Mouse (Mus musculus) hindbrain, embryonic 10.5 days (tissue): Measurements from ENCODE around the gene Gm3248. TPM values are rescaled to one million over a fixed set of nuclear protein-coding genes. Genes with fewer than 3 reads are reported as not detected.
"Not testable (repeated sequence)": the region's sequence is repeated elsewhere in the genome, so short reads cannot be mapped to it uniquely, and the experiment has no call there.

Experiments used
- DNase-seq: peaks from one replicate; pipeline ENCODE4 v3.0.0-alpha.2; 2017; ENCODE audit warnings: low spot score
- H3K27ac ChIP-seq: fragments of 300-500 bp; sonication (generic); 2 replicates; pipeline ENCODE4 v1.5.1; 2016; ENCODE audit warnings: mild to moderate bottlenecking, moderate library complexity
- H3K27me3 ChIP-seq: fragments of 300-500 bp; sonication (generic); 2 replicates; pipeline ENCODE4 v1.6.1; 2016; ENCODE audit warnings: mild to moderate bottlenecking; ENCODE audit not compliant: poor library complexity, insufficient read depth, severe bottlenecking
- H3K36me3 ChIP-seq: fragments of 300-500 bp; sonication (generic); 2 replicates; pipeline ENCODE4 v1.6.1; 2016; ENCODE audit warnings: mild to moderate bottlenecking, moderate library complexity
- H3K4me1 ChIP-seq: fragments of 300-500 bp; sonication (generic); replicated peaks from 2 replicates; pipeline ENCODE4 v1.6.1; 2016; ENCODE audit warnings: mild to moderate bottlenecking
- H3K4me3 ChIP-seq: fragments of 300-500 bp; sonication (generic); 2 replicates; pipeline ENCODE4 v1.5.1; 2016; ENCODE audit warnings: mild to moderate bottlenecking, moderate library complexity
- H3K9me3 ChIP-seq: fragments of 300-500 bp; sonication (generic); 2 replicates; pipeline ENCODE4 v1.6.1; 2016; ENCODE audit warnings: mild to moderate bottlenecking, moderate library complexity
- WGBS: fragments of 180-500 bp; shearing (Covaris S2); methylation state at CpG from one replicate; pipeline ENCODE4 v1.1.7; 2016; 5-methylcytosine and 5-hydroxymethylcytosine counted together
- polyA plus RNA-seq: library from polyadenylated mRNA; unstranded; fragments of >200 nt; fragmentation: Nextera tagmentation; extraction: Ambion mirVana; gene quantifications from 2 replicates; pipeline ENCODE4 v1.2.1, GENCODE M21; 2016

The Gm3248 gene
- 0.32 and 0.59 TPM in 2 replicates for polyA plus RNA-seq

- Histone ChIP-seq H3K4me3 (peak within 1 kb of the TSS; percentile 59), H3K27ac (peak within 1 kb of the TSS; percentile 73)
- not testable (repeated sequence) for H3K4me1 ChIP-seq, H3K36me3 ChIP-seq, H3K27me3 ChIP-seq, H3K9me3 ChIP-seq
- WGBS, result 0% methylated on average over 22 of the region's 23 CpGs
- DNase-seq, result peak; percentile 44
These were observed at the start of gene Gm3248 for GRCm38 (mm10) chr14:5961635-5962034. Gene Gm3248, minus strand, starts transcription at chr14:5961745.

GRCm38 (mm10) chr14:5987136-5987535 lies 25.6 kb upstream of the Gm3248 start:
- 81% methylated on average over 7 of the region's 7 CpGs for WGBS
- H3K4me3 ChIP-seq, H3K4me1 ChIP-seq, H3K36me3 ChIP-seq, H3K27ac ChIP-seq, H3K9me3 ChIP-seq, H3K27me3 ChIP-seq, DNase-seq: not testable (repeated sequence)

GRCm38 (mm10) chr14:5979037-5979436 lies 17.5 kb upstream of the Gm3248 start, which contains the start of gene Gm3453:
Gene Gm3453, minus strand, starts transcription at chr14:5979137.
- DNase-seq, result not testable (repeated sequence)
- WGBS, result 68% methylated on average over 2 of the region's 2 CpGs

DNA sequence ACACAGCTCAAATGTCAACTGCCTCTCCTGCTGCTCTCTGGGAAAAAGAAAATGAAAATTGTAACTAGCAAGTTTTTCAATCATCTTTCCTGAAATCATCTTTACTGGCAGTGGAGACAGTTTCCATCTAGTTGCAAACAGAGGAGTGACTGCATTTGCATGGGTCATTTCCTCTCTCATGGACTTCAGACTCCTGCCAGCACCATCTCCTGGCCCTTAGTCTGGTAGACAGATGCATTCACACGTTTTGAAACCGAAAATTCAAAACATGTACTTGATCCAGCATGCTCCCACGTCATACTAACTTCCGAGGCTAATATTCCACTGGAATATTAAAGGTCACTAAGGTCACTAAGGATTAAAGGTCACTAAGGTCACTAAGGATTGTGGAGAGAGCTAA lies 896 bp upstream of the Gm3248 start:
- H3K4me3 ChIP-seq, H3K4me1 ChIP-seq, H3K27me3 ChIP-seq, H3K27ac ChIP-seq, DNase-seq, H3K36me3 ChIP-seq, H3K9me3 ChIP-seq: not testable (repeated sequence)
- WGBS, result 19% methylated on average over 4 of the region's 4 CpGs

More at GRCm38 (mm10) chr14:5979037-5979436, 17.5 kb upstream of the Gm3248 start, which contains the start of gene Gm3453:
- H3K4me3 ChIP-seq, H3K27ac ChIP-seq, H3K4me1 ChIP-seq, H3K36me3 ChIP-seq, H3K9me3 ChIP-seq, H3K27me3 ChIP-seq: not testable (repeated sequence)

DNA sequence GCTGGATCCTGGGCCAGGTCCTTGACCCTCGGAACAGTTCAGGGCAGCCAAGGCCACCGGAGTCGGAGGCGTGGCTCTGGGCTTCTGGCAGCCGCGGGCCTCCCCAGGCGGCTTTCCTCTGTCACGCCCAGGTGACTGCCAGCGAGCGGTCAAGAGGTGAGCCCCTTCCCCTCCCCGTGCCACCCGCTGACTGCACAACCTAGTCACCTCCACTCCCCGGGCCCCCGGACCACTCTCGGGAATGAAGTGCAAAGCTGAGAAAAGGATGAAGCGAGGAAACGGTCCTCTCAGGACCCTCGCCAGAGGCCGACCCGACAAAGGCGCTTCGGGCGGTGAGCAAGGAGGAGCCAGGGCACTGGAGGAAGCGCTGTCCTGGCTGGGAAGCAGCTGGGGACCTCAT lies 443 bp downstream of the Gm3248 start:
- not testable (repeated sequence) for H3K27me3 ChIP-seq, H3K9me3 ChIP-seq, H3K36me3 ChIP-seq, H3K4me1 ChIP-seq
- peak overlapping the region; percentile 73 for H3K27ac ChIP-seq
- DNase-seq, result peak; percentile 49
- peak overlapping the region; percentile 59 for H3K4me3 ChIP-seq
- under 1% methylated on average over 24 of the region's 24 CpGs for WGBS

- DNase-seq, H3K27ac ChIP-seq, H3K4me1 ChIP-seq, H3K36me3 ChIP-seq, H3K4me3 ChIP-seq, H3K9me3 ChIP-seq, H3K27me3 ChIP-seq: not testable (repeated sequence)
- WGBS, result 14% methylated on average over 7 of the region's 10 CpGs
These were observed 1.1 kb downstream of the Gm3248 start for GRCm38 (mm10) chr14:5960479-5960878.

- H3K4me1 ChIP-seq, H3K27me3 ChIP-seq, DNase-seq, H3K27ac ChIP-seq, H3K36me3 ChIP-seq, H3K4me3 ChIP-seq, H3K9me3 ChIP-seq: not testable (repeated sequence)
- 82% methylated on average over 7 of the region's 7 CpGs for WGBS
These were observed 38.3 kb downstream of the Gm3248 start for GRCm38 (mm10) chr14:5923276-5923675.

DNA sequence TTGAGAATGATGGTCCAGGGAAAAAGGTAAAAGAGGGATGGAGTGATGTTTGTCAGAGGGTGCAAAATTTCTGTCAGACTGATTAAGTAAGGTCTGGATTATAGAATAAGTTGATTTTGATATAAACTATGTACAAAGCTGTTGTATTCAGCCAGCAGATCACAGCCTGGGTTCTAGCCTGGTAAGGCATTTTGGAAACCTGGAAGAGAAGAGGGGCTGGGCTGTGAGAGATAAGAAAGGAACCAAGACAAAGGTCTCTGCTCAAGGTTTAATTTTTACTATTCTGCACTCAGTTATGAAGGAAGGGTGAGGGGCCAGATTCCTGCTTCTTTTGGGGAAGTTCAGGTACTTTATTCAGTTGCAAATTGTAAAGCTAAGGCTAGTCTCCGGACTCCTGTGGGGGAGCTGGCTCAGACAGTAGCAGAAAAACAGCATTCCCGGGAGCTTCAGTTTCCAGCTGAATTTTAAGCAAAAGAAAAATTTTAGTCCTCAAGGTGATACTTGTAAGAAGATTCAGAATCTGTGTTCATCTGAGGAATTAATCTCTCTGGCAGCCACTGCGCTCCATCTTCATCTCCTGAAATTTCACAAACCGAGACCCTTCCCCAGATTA lies 43.1 kb downstream of the Gm3248 start:
- 78% methylated on average over 4 of the region's 4 CpGs for WGBS
- H3K4me1 ChIP-seq, H3K27ac ChIP-seq: not testable (repeated sequence)

DNA sequence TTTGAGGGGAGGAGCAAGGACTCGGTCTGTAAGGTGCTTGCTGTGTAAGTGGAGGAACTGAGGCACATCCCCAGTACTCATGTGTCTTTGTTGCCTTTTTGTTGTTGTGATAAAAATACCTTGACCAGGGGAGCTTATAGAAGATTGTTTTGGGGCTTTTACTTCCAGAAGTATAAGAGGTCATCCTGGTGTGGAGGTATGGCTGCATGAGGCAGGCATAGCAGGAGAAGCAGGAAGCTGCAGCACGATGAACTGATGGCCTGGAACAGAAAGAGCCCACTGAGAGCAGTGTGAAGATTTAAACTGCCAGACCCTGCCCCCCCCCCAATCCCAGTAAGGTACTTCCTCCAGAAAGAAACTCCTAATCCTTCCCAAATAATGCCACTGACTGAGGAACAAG lies 47.8 kb downstream of the Gm3248 start:
- H3K4me3 ChIP-seq, H3K36me3 ChIP-seq, H3K9me3 ChIP-seq, DNase-seq, H3K4me1 ChIP-seq, H3K27me3 ChIP-seq, H3K27ac ChIP-seq: not testable (repeated sequence)
- WGBS, result 82% methylated on average over 2 of the region's 2 CpGs

More for the DNA sequence above, 43.1 kb downstream of the Gm3248 start:
- H3K36me3 ChIP-seq, H3K9me3 ChIP-seq, H3K4me3 ChIP-seq, DNase-seq, H3K27me3 ChIP-seq: not testable (repeated sequence)

Other genes starting within 250 kb of the Gm3248 start
- 0.22 and 0.24 TPM in 2 replicates for gene Gm3373, start 220.2 kb downstream of the Gm3248 start, polyA plus RNA-seq
- gene Gm3383, start 153.8 kb downstream of the Gm3248 start, polyA plus RNA-seq, result 0.65 and 0.77 TPM in 2 replicates
- gene Gm3424, start 131.4 kb downstream of the Gm3248 start, polyA plus RNA-seq, result not detected in 2 replicates
- 0.39 and 0.52 TPM in 2 replicates for gene Gm8237, start 81.4 kb downstream of the Gm3248 start, polyA plus RNA-seq
- not detected in 2 replicates for gene Gm3453, start 17.4 kb upstream of the Gm3248 start, polyA plus RNA-seq
- not detected in 2 replicates for gene Gm6337, start 96.5 kb upstream of the Gm3248 start, polyA plus RNA-seq
- 0.38 and 0.96 TPM in 2 replicates for gene Gm8206, start 132.2 kb upstream of the Gm3248 start, polyA plus RNA-seq
- gene Gm3468, start 146.9 kb upstream of the Gm3248 start, polyA plus RNA-seq, result 1.6 and 2.2 TPM in 2 replicates
- not detected in 2 replicates for gene Gm3476, start 164.1 kb upstream of the Gm3248 start, polyA plus RNA-seq